Comparison of ENCODE assay signal across 8 mouse cellular contexts in genomic region chr7:105736911-105737521, GRCm38 (mm10). TPM values are rescaled to one million over a fixed set of nuclear protein-coding genes. Genes with fewer than 3 reads are reported as not detected.
DNase-seq lines count a peak whose midpoint lies in the region; ATAC-seq and TF ChIP-seq lines count a peak whose summit lies in the region.

TSS of gene Rrp8 (minus strand) at chr7:105737385.

- H3K9ac ChIP-seq in ES-Bruce4 (ENCODE audit: low read depth, poor library complexity, severe bottlenecking), result peak within 1 kb of the TSS; percentile 95
- H3K9ac ChIP-seq in lung, postnatal 0 days (replicated peaks; ENCODE audit: low read depth), result peak within 1 kb of the TSS; percentile 97

- peak within 1 kb of the TSS; percentile 94 for H3K4me3 ChIP-seq in ES-Bruce4 (ENCODE audit: low read depth, low read length)
- H3K4me3 ChIP-seq in erythroblast, embryonic 14.5 days (replicated peaks), result peak within 1 kb of the TSS; percentile 87
- peak within 1 kb of the TSS; percentile 88 for H3K4me3 ChIP-seq in lung, postnatal 0 days (ENCODE audit: low read depth, low read length)
- peak within 1 kb of the TSS; percentile 98 for H3K4me3 ChIP-seq in small intestine, adult 2 months (ENCODE audit: low read depth, low read length)

- H3K27me3 ChIP-seq in ES-Bruce4 (ENCODE audit: control insufficient read depth, insufficient read depth, low read length, poor library complexity, severe bottlenecking), result no peaks in the 10 kb centered on the region
- H3K27me3 ChIP-seq in erythroblast, embryonic 14.5 days (ENCODE audit: control insufficient read depth), result no peaks in the 10 kb centered on the region
- H3K27me3 ChIP-seq in lung, postnatal 0 days (replicated peaks; ENCODE audit: insufficient read depth, low read length), result no peaks in the 10 kb centered on the region
- no peaks in the 10 kb centered on the region for H3K27me3 ChIP-seq in small intestine, adult 2 months (ENCODE audit: control insufficient read depth, insufficient read depth, low read length)

- peak within 1 kb of the TSS; percentile 87 for H3K4me2 ChIP-seq in lung, postnatal 0 days (replicated peaks; ENCODE audit: low read depth, low read length)

- no peak for TF ChIP-seq POLR2A in ES-Bruce4 (IDR thresholded peaks at IDR 0.05; ENCODE audit: insufficient read depth, low read length)
- TF ChIP-seq POLR2A in small intestine, adult 2 months (IDR thresholded peaks at IDR 0.05; ENCODE audit: low read depth, low read length), result no peak

- WGBS in lung, postnatal 0 days, result under 1% methylated on average over 29 of the region's 30 CpGs
- WGBS in small intestine, adult 2 months, result under 1% methylated on average over 30 of the region's 30 CpGs

- TF ChIP-seq EP300 in ES-Bruce4 (IDR thresholded peaks at IDR 0.05; ENCODE audit: insufficient read depth, low read depth, low read length), result no peak
- TF ChIP-seq EP300 in lung, postnatal 0 days (IDR thresholded peaks at IDR 0.05), result no peak; the same call in 1 of the 2 replicates

- DNase-seq in heart, postnatal 14 days, result peak; percentile 55 to 57
- peak; percentile 55 to 67 for DNase-seq in kidney, postnatal 4 days
- peak; percentile 78 for DNase-seq in lung, postnatal 0 days (ENCODE audit: low spot score)
- no peak for DNase-seq in frontal cortex, adult 2 months (ENCODE audit: extremely low spot score in 1 of 2, low spot score in 1 of 2)

- intact Hi-C loops in heart, postnatal 14 days (cut with DNase I), result loop anchor here (5.0 to 10.0 kb wide), 2 partner anchors 95 to 182 kb away; partner anchors contain the start of genes Arfip2, Gm45799, Smpd1 and Timm10b

- no peaks in the 10 kb centered on the region for H3K4me1 ChIP-seq in ES-Bruce4 (ENCODE audit: control insufficient read depth, insufficient read depth, low read length)
- peaks cover 55% of the 10 kb centered on the region for H3K4me1 ChIP-seq in erythroblast, embryonic 14.5 days (ENCODE audit: control insufficient read depth)
- H3K4me1 ChIP-seq in lung, postnatal 0 days (ENCODE audit: insufficient read depth, low read depth, low read length), result peaks cover 10% of the 10 kb centered on the region; the same call in 1 of the 2 replicates
- H3K4me1 ChIP-seq in small intestine, adult 2 months (ENCODE audit: control insufficient read depth, insufficient read depth, insufficient read length, low read length), result no peaks in the 10 kb centered on the region; the same call in 1 of the 2 replicates

- no peak for TF ChIP-seq CTCF in ES-Bruce4 (IDR thresholded peaks at IDR 0.05; ENCODE audit: low read depth, low read length)
- TF ChIP-seq CTCF in lung, postnatal 0 days (IDR thresholded peaks at IDR 0.05), result no peak
- peak; percentile 14; the same call in 1 of the 2 replicates for TF ChIP-seq CTCF in small intestine, adult 2 months (IDR thresholded peaks at IDR 0.05; ENCODE audit: extremely low read depth, insufficient read length, insufficient replicate concordance, low read depth, low read length)

- ATAC-seq in activated CD4-positive, CD25-positive, alpha-beta regulatory T cell, adult 4 months, result peak; percentile 28
- no peak; the same call in 1 of the 2 replicates for ATAC-seq in lung, postnatal 0 days

- H3K36me3 ChIP-seq in ES-Bruce4 (ENCODE audit: control insufficient read depth, insufficient read depth, low read length, poor library complexity, severe bottlenecking), result peaks cover 38% of the 10 kb centered on the region
- peaks cover 66% of the 10 kb centered on the region for H3K36me3 ChIP-seq in erythroblast, embryonic 14.5 days (ENCODE audit: control insufficient read depth)
- H3K36me3 ChIP-seq in lung, postnatal 0 days (ENCODE audit: insufficient read depth, low read length), result peaks cover 46% of the 10 kb centered on the region
- peaks cover 33% of the 10 kb centered on the region for H3K36me3 ChIP-seq in small intestine, adult 2 months (ENCODE audit: control insufficient read depth, insufficient read depth, low read length)

- H3K9me3 ChIP-seq in ES-Bruce4 (replicated peaks; ENCODE audit: control insufficient read depth, insufficient read depth, low read length, poor library complexity, severe bottlenecking), result no peaks in the 10 kb centered on the region
- H3K9me3 ChIP-seq in erythroblast, embryonic 14.5 days (ENCODE audit: control insufficient read depth, low read length), result no peaks in the 10 kb centered on the region
- H3K9me3 ChIP-seq in lung, postnatal 0 days (ENCODE audit: low read length), result no peaks in the 10 kb centered on the region

- no peak within 1 kb of the TSS for H3K27ac ChIP-seq in ES-Bruce4 (ENCODE audit: insufficient read depth, low read length)
- H3K27ac ChIP-seq in lung, postnatal 0 days (ENCODE audit: low read length), result peak within 1 kb of the TSS; percentile 97
- peak within 1 kb of the TSS; percentile 77 for H3K27ac ChIP-seq in small intestine, adult 2 months (ENCODE audit: insufficient read depth, low read depth, low read length)

RNA-seq across cellular contexts. Expression of gene Rrp8, which starts in this region (rescaled TPM):
- 31.9 and 33.6 TPM in 2 replicates for polyA plus RNA-seq in ES-Bruce4 (2011; ENCODE audit: insufficient read depth, insufficient read length, low read depth, missing spikeins)
- 10 to 100 TPM; 15.3 to 15.8 TPM for polyA plus RNA-seq in activated CD4-positive, CD25-positive, alpha-beta regulatory T cell, adult 4 months (2017; shearing (Covaris generic))
- polyA plus RNA-seq in erythroblast, embryonic 14.5 days (2012), result 0.76 and 0.80 TPM in 2 replicates
- total RNA-seq in heart, postnatal 14 days (2021), result 10 to 100 TPM; 10.8 to 11.2 TPM
- polyA plus RNA-seq in lung, postnatal 0 days (2015; fragmentation: Nextera tagmentation; extraction: Ambion mirVana), result 19.0 and 19.3 TPM in 2 replicates
- polyA plus RNA-seq in small intestine, adult 2 months (2012; rRNA removed), result 2.5 and 2.7 TPM in 2 replicates
- polyA plus RNA-seq in frontal cortex, adult 2 months (2012; rRNA removed), result 9.5 and 10.0 TPM in 2 replicates

Comparison
In these comparisons a context has a peak if more than half of its experiments do, and no peak if none do; other contexts are left out.
1. DNase-seq: peak in heart, postnatal 14 days (2 of 2), kidney, postnatal 4 days (2 of 2) and lung, postnatal 0 days (single experiment); none in frontal cortex, adult 2 months (0 of 2).
2. Peak in every context shown above with its lines, with median percentiles within 50 percentile points of each other: H3K4me3 ChIP-seq.